Mouse (Mus musculus) lung, postnatal 0 days (tissue): Measurements from ENCODE around the gene Slc38a9. TPM values are rescaled to one million over a fixed set of nuclear protein-coding genes. Genes with fewer than 3 reads are reported as not detected.
A peak's percentile ranks its signal among the peaks of the same experiment; 100 is the strongest.

Source experiments
- ATAC-seq: fragments of 200-750 bp; cut with Nextera tagmentation; 2 replicates; pipeline ENCODE4 v1.8.0; 2017; ENCODE audit warnings: moderate library complexity
- DNase-seq: peaks from one replicate; pipeline ENCODE4 v3.0.0-alpha.2; 2016; ENCODE audit warnings: low spot score
- H3K27ac ChIP-seq: fragments of 300-500 bp; sonication (generic); 2 replicates; pipeline ENCODE4 v1.5.1; 2014; ENCODE audit warnings: antibody characterized with exemption, mild to moderate bottlenecking, low read length, mixed read lengths
- H3K27me3 ChIP-seq: fragments of 300-500 bp; sonication (generic); replicated peaks from 2 replicates; pipeline ENCODE4 v1.6.1; 2014; ENCODE audit warnings: low read length, mixed read lengths; ENCODE audit not compliant: insufficient read depth
- H3K36me3 ChIP-seq: fragments of 300-500 bp; sonication (generic); 2 replicates; pipeline ENCODE4 v1.6.1; 2014; ENCODE audit warnings: low read length, mixed read lengths; ENCODE audit not compliant: insufficient read depth
- H3K4me1 ChIP-seq: fragments of 300-500 bp; sonication (generic); 2 replicates; pipeline ENCODE4 v1.6.1; 2014; ENCODE audit warnings: antibody characterized with exemption, low read depth, low read length, mixed read lengths; ENCODE audit not compliant: insufficient read depth
- H3K4me2 ChIP-seq: fragments of 300-500 bp; sonication (generic); replicated peaks from 2 replicates; pipeline ENCODE4 v1.6.1; 2014; ENCODE audit warnings: low read depth, mild to moderate bottlenecking, low read length, moderate library complexity, mixed read lengths
- H3K4me3 ChIP-seq: fragments of 300-500 bp; sonication (generic); 2 replicates; pipeline ENCODE4 v1.5.1; 2014; ENCODE audit warnings: low read depth, low read length
- H3K9ac ChIP-seq: fragments of 300-500 bp; sonication (generic); replicated peaks from 2 replicates; pipeline ENCODE4 v1.6.1; 2014; ENCODE audit warnings: low read depth, mild to moderate bottlenecking
- H3K9me3 ChIP-seq: fragments of 300-500 bp; sonication (generic); 2 replicates; pipeline ENCODE4 v1.6.1; 2016; ENCODE audit warnings: low read length, mixed read lengths
- CTCF ChIP-seq: IDR thresholded peaks from 2 replicates; pipeline ENCODE4 v1.5.1; 2016; ENCODE audit warnings: antibody characterized with exemption, mild to moderate bottlenecking
- EP300 ChIP-seq: IDR thresholded peaks from 2 replicates; pipeline ENCODE4 v1.6.1; 2016; ENCODE audit warnings: antibody characterized with exemption, mild to moderate bottlenecking, control low read depth
- WGBS: fragments of 180-500 bp; shearing (Covaris S2); extraction: QIAGEN DNeasy Blood & Tissue Kit; methylation state at CpG from one replicate; pipeline ENCODE4 v1.1.7; 2014; 5-methylcytosine and 5-hydroxymethylcytosine counted together
- polyA plus RNA-seq: library from polyadenylated mRNA; unstranded; fragments of >200 nt; fragmentation: Nextera tagmentation; extraction: Ambion mirVana; gene quantifications from 2 replicates; pipeline ENCODE4 v1.2.1, GENCODE M21; 2015

The Slc38a9 gene
- polyA plus RNA-seq, 1 experiment from 2014 or later = 15.3 TPM

DNA sequence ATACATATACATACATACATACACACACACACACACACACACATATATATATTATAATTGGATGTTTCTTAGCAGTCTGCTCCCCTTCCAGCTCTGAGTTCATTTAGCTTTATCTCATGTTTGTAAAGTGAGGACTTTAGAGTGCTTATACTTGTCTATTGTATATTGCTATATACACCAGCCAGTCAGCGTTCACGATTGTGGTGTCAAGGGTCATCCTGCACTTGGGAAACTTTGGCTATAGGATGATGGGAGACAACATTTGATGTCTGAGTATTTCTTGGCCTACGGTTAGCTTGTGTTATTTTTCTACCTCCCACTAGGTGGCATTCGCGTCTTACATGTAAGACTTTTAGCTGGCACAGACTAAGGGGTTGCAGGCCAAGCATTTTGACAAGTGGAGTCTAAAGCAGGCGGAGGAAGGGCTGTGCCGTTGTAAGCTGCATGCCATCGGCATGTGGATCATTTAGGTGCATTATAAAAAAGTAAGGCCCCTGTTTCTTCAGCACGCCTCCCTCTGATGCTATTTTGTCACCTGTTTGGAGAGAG lies 13.4 kb downstream of the Slc38a9 start:
- ATAC-seq (peak; percentile 89), DNase-seq (peak; percentile 96)
- H3K9me3 ChIP-seq = no peaks in the 10 kb centered on the region
- peaks cover 2% of the 10 kb centered on the region; the same call in 1 of the 2 replicates for H3K4me1 ChIP-seq
- H3K27me3 ChIP-seq = no peaks in the 10 kb centered on the region
- no peak overlapping the region for H3K9ac ChIP-seq
- no peak overlapping the region for H3K4me3 ChIP-seq
- no peak overlapping the region for H3K4me2 ChIP-seq
- H3K27ac ChIP-seq = no peak overlapping the region
- peaks cover 8% of the 10 kb centered on the region; the same call in 1 of the 2 replicates for H3K36me3 ChIP-seq
- WGBS = 8% methylated on average over 9 of the region's 9 CpGs
- TF ChIP-seq CTCF (peak; percentile 96), EP300 (peak; percentile 58)

DNA sequence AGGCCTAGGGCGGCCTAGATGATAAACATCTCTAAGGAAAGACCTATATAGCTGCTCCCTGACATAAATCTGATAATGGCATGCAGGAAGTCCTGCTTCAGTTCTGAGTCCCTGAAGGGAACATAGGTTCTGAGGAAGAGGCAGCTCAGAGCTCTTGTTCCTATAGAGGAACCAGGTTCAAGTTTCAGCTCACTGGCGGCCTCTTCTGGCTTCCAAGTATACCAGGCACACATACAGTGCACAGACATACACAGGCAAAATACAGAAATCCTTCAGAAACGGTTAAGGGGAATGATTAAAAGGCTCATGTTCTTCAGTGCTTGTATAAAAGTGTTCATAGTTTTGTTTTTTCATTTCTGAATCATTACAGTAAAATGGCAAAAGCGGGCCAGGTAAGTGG lies 17.6 kb downstream of the Slc38a9 start:
- no peaks in the 10 kb centered on the region for H3K36me3 ChIP-seq
- H3K9me3 ChIP-seq = no peaks in the 10 kb centered on the region
- H3K4me2 ChIP-seq = no peak overlapping the region
- DNase-seq (no peak), ATAC-seq (no peak)
- H3K9ac ChIP-seq = no peak overlapping the region
- no peaks in the 10 kb centered on the region for H3K27me3 ChIP-seq
- TF ChIP-seq CTCF (peak; percentile 22; the same call in 1 of the 2 replicates), EP300 (no peak)
- peaks cover 2% of the 10 kb centered on the region; the same call in 1 of the 2 replicates for H3K4me1 ChIP-seq
- H3K4me3 ChIP-seq = no peak overlapping the region
- no peak overlapping the region for H3K27ac ChIP-seq
- WGBS = 85% methylated on average over 4 of the region's 4 CpGs

DNA sequence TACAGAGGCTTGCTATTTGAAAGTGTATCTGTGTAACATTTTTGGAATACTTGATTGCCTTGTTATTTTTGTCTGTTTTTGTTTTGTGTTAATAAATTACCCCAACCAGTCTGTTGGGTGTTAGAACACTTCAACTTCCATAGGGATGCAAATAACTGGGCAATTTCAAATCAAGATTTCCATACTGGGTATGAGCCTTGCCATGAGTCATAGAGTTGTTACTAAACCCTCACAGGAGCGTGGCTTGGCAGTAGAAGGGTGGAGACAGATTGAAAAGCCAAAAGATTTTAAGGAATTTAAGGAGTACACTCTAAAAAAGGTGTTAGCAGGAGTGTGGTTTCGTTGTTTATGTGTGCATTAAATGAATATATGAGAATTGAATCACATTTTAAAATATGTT lies 22.8 kb downstream of the Slc38a9 start:
- no peaks in the 10 kb centered on the region for H3K9me3 ChIP-seq
- TF ChIP-seq CTCF (no peak), EP300 (peak; percentile 48)
- 41% methylated on average over 2 of the region's 2 CpGs for WGBS
- ATAC-seq (peak; percentile 84), DNase-seq (peak; percentile 71)
- H3K27me3 ChIP-seq = no peaks in the 10 kb centered on the region
- H3K9ac ChIP-seq = no peak overlapping the region
- peaks cover 11% of the 10 kb centered on the region; the same call in 1 of the 2 replicates for H3K4me1 ChIP-seq
- no peak overlapping the region for H3K4me2 ChIP-seq
- H3K4me3 ChIP-seq = no peak overlapping the region
- peak overlapping the region; percentile 54 for H3K27ac ChIP-seq
- no peaks in the 10 kb centered on the region for H3K36me3 ChIP-seq

DNA sequence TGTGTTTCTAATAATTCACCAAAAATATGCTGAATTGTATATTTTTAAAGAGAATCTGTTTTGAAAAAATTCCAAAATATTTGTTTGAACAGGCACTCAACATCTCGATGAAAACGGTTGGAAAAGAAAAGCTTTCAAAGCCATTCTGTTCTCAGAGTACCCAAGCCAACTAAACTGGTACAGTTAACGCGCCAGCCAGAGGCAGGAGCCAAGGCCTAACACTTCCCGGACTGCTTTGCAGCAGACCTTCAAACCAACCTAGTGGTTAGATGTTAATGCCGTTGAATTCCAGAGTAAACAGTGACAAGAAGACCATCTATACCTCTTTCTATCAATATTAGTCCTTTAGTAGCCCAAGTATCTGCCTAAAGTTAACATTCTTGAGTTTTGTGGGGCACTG lies 23.4 kb downstream of the Slc38a9 start:
- Histone ChIP-seq H3K9me3 (no peaks in the 10 kb centered on the region), H3K36me3 (no peaks in the 10 kb centered on the region), H3K4me2 (no peak overlapping the region), H3K4me1 (peaks cover 11% of the 10 kb centered on the region; the same call in 1 of the 2 replicates), H3K27ac (peak overlapping the region; percentile 51; the same call in 1 of the 2 replicates), H3K4me3 (no peak overlapping the region), H3K27me3 (no peaks in the 10 kb centered on the region), H3K9ac (no peak overlapping the region)
- DNase-seq (peak; percentile 17), ATAC-seq (peak; percentile 54; the same call in 1 of the 2 replicates)
- 54% methylated on average over 6 of the region's 6 CpGs for WGBS
- TF ChIP-seq CTCF (no peak), EP300 (no peak)

DNA sequence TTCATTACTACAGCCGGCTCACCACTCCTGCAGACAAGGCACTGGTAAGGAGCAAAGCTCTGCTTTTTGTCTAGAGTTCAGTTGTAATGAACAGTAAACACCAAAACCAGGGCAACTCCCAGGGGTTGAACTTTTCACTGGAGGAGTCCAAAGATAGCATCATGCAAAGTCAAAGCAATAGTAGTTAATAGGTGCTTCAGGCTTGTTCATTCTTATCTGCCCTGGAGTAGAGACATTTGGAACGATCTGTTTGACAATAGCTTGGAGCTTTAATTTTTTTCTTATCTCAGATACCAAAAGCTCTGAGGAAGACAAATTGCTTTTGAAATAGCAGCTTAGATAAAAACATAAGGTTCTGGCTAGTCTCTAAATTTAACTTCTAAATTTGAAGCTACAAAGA lies 25.6 kb downstream of the Slc38a9 start:
- no peak overlapping the region for H3K9ac ChIP-seq
- ATAC-seq = no peak
- no peaks in the 10 kb centered on the region for H3K9me3 ChIP-seq
- H3K27ac ChIP-seq = no peak overlapping the region
- H3K4me1 ChIP-seq = peaks cover 11% of the 10 kb centered on the region; the same call in 1 of the 2 replicates
- TF ChIP-seq CTCF (no peak), EP300 (no peak)
- 35% methylated on average over 2 of the region's 2 CpGs for WGBS
- no peak for DNase-seq
- no peak overlapping the region for H3K4me3 ChIP-seq
- no peaks in the 10 kb centered on the region for H3K36me3 ChIP-seq
- no peak overlapping the region for H3K4me2 ChIP-seq
- no peaks in the 10 kb centered on the region for H3K27me3 ChIP-seq

DNA sequence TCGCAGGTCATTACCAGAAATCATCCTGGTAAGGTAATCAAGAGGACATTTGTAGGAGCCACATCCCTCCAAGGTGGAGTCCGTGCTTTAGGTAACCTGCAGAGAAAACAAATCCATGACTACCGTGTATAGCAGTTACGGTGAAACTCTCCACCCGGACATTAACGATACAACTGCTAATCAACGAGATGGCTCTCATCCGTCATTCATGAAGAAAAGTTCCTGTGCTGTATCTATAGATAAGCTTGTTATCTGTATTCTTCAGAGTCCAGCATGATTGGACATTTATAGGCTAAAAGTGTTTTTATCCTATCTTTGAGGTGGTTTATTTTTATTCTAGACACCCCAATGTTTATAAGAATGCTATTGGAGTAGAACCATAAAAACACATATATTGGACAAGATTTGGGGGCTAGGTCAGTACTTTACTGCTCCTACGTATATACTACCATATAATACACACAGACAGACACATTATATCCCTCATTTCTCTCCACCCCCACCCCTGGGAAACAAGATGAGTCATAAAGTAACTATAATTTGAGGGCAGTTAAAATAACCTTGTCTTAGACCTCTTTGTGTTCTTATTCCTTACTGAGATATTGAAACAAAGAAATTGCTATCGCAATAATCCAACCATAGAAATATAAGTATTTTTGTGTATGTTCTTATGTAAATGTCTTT lies 32.5 kb downstream of the Slc38a9 start:
- Histone ChIP-seq H3K9ac (no peak overlapping the region), H3K9me3 (no peaks in the 10 kb centered on the region), H3K4me2 (no peak overlapping the region), H3K4me1 (no peaks in the 10 kb centered on the region), H3K27me3 (no peaks in the 10 kb centered on the region), H3K27ac (no peak overlapping the region), H3K36me3 (no peaks in the 10 kb centered on the region), H3K4me3 (no peak overlapping the region)
- no peak for TF ChIP-seq EP300
- TF ChIP-seq CTCF = no peak
- DNase-seq (no peak), ATAC-seq (no peak)
- 86% methylated on average over 10 of the region's 10 CpGs for WGBS
